Mouse (Mus musculus) bone marrow macrophage, adult 2 months (primary cell): ENCODE results near the gene Ces4a.

ENCODE experiments used
- CTCF ChIP-seq: IDR thresholded peaks from 2 replicates; pipeline ENCODE4 v1.5.1; 2012; ENCODE audit warnings: low read depth, mild to moderate bottlenecking, low read length, moderate library complexity
- POLR2A ChIP-seq: IDR thresholded peaks from 2 replicates; pipeline ENCODE4 v1.6.1; 2012; ENCODE audit warnings: mild to moderate bottlenecking, low read depth, low read length, borderline replicate concordance

DNA sequence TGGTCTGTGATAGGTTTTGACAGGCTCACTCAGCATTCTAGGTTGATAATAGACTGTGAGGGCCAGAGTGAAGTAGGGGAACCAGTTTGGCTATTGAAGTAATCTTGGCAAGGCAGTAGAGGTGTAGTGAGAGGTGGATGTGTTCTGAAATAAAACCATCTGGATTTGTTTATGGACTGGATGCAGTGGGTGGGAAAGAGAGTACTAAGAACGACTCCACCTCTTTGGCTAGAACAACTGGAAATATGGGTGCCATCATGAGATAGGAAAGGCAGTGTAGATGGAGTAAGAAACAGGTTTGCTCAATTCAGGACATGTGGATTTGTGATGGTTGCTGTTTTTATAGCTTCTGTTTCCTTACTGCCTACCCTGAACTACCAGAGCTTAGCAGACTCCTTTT is 50.6 kb downstream of the Ces4a start:
- TF ChIP-seq POLR2A, result no peak
- TF ChIP-seq CTCF, result no peak
